Mouse (Mus musculus): Measurements from ENCODE around the gene Stard8.

GRCm38 (mm10) chrX:99043275-99043674, 40.2 kb downstream of the Stard8 start:
- no peak for TF ChIP-seq EP300 (IDR thresholded peaks at IDR 0.05; ENCODE audit: low read depth)
- no peak for TF ChIP-seq CTCF (IDR thresholded peaks at IDR 0.05; ENCODE audit: low read depth)

Measured in liver, embryonic 14.5 days (tissue).